Mouse (Mus musculus) common myeloid progenitor, adult 5-6 weeks (primary cell): Measurements from ENCODE around the gene Lhfp. TPM values are rescaled to one million over a fixed set of nuclear protein-coding genes. Genes with fewer than 3 reads are reported as not detected.

Source experiments
- ATAC-seq: replicated peaks from 2 replicates; pipeline ENCODE4 v1.8.0; 2016; ENCODE audit warnings: low read depth, mild to moderate bottlenecking, moderate TSS enrichment, inconsistent platforms; ENCODE audit not compliant: poor library complexity, severe bottlenecking
- total RNA-seq: library from RNA; stranded (forward); fragments of 200-1000, 187-1606 nt; gene quantifications from 2 replicates; pipeline ENCODE4 v1.2.3, GENCODE M21; 2017

Lhfp gene
- total RNA-seq, 1 experiment from 2014 or later = 1.9 TPM

DNA sequence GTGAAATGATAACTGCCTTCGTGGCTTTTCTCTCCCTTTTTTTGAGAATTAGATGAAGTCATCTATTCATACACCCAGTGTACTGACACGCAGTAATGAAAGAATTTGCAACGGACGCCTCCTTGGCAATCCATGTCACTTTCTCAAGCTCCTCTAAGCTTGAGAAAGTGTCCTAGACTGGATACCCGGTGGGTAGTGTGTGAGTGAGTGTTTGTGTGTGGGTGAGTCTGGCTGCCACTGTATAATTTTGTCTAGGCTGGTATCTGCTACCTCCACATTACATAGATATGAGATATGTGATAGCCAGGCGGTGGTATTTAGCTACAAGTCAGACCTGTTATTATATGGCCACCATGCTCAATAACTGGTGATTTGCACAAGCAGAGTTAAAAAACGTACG is 1.6 kb upstream of the Lhfp start:
- no peak for ATAC-seq

GRCm38 (mm10) chr3:53040593-53041410 is 526 bp upstream of the Lhfp start:
- peak; percentile 17; the same call in 1 of the 2 replicates for ATAC-seq

DNA sequence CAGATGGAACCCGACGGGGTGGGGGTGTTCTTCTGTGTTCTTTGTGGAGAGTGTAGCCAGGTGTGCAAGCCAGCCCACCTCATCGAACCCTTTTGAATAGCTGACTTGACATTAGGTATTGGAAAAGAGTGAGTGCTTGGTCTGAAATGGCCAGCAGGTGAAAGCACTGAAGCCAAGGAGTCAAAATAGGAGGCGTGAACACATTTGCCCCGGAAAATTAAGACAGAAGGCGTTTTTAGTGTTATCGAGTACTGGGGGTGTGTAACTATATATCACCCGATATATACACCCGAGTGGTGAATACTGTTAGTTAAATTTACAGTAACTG is 876 bp downstream of the Lhfp start:
- ATAC-seq = no peak

GRCm38 (mm10) chr3:53043206-53043780 is 2.0 kb downstream of the Lhfp start:
- ATAC-seq = no peak

DNA sequence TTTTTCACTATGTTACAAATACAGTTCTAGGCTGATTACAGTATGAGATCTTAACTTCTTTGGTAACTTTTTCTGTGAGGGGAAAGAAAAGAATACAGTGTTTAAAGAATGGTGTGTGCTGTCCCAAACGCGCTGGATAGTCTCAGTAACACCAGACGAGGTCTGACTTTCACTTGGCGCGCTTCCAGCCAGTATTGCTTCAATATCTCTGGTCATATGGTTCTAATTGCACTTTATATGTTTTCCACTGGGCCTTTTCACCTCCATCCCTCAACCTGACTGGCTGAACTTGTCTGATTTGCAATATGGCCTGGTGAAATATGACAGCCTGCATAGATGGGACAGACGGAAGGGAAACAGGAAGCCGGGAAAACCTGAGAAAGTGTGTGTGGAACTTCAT is 2.9 kb downstream of the Lhfp start:
- no peak for ATAC-seq

GRCm38 (mm10) chr3:53044682-53045299 is 3.5 kb downstream of the Lhfp start:
- ATAC-seq = no peak

DNA sequence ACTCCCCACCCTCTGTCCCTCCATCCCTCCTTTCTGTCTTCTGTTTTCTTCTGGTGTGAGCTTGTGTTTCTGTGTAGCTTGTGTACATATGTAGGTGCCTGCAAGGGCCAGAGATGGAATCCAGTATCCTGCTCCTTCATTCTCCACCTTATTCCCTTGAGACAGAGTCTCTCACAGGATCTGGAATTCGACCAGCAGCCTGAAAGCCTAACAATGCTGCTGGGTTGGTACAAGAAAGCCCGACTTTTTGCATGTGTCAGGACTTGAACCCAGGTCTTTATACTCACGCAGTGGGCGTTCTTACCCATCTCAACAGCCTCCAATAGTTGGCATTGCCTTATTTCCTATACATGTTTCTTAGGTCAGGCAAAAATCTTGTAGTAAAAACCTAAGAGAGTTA is 4.4 kb downstream of the Lhfp start:
- ATAC-seq = no peak

GRCm38 (mm10) chr3:53046371-53046770 is 5.0 kb downstream of the Lhfp start:
- no peak for ATAC-seq

DNA sequence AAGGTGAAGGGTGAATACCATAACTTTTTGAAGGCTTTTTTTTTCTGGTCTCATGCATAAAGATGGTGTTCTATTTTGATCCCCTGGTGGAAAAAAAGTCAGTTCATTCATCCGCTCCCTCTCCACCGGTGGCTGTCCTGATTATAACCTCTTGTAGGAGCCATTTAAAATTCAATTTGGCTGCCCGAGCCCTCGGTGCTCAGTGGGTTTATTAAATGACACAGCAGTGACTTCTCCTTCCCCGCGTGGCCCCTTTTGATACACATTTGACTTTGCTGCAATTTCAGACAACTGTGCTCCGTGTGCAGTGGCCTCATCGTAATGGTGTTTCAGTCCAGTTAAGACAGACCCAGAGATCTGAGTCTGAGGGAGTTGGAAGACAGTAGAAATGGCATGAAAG is 11.1 kb downstream of the Lhfp start:
- ATAC-seq = no peak

DNA sequence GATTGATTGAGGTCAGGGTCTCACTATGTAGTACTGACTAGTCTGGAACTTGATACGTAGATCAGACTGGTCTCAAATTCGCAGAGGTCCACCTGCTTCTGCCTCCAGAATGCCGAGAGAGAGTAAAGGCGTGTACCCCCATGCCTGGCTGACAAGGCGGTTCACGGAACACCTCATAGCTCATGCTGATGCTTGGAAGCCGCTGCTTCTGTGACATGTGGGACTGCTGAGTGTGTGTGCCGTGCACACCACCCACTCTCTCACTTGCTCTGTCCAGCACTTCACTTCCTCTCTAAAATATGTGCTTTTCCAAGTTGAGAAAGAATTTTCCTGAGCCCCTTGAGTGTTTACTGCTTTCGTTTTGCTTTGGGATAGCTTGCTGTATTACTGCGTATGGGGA is 15.1 kb downstream of the Lhfp start:
- ATAC-seq = no peak

DNA sequence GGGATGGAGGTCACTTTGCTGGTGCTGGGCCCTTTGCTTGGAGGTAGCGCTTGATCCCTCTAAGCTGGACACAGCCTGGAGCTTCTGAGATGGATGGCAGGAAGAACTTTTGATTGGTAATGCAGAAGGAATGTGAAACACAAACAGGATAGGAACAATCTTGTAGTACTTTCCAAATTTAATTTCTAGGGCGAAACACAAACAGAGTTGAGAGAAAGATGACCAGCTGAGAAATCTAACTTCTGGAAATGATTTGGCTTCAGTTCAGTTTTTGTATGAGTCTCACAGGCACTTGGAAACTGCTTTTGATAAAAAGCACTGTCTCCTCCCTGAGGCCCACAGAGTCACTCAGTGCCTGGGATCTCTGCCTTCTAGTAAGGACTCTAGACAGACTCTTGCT is 18.6 kb downstream of the Lhfp start:
- no peak for ATAC-seq

DNA sequence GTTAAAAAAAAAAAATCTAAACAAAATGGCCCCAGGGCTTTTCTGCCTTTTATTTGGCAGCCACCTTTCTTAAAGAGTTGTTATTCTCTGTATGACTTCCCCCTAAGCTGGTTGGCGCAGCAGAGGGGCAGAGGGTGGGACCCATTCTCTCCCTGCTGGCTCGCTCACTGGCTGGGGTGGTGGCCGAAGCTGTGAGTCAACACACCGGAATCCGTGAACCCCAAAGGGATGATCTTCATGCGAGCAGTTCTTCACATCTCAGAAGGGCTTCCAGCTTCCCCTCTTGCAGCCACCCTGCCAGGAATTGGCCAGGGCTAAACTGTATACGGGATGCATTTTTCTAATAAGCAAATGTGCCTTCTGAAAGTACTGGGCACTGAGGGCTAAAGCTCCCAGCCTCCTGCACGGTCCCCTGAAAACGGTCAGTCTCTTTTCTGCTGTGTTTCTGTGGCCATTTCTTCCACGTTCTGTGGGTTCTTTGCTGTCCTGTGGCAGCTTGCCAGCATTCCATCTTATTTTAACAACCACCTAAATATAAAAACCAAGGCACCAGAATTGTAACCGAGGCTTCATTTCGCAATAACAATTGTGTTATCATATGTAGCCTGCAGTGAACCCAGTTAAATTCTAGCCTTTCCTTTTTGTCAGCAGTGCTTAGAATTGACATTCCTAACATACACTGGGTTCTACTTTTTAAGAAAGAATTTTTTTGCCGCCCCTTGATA is 22.3 kb downstream of the Lhfp start:
- ATAC-seq = no peak

DNA sequence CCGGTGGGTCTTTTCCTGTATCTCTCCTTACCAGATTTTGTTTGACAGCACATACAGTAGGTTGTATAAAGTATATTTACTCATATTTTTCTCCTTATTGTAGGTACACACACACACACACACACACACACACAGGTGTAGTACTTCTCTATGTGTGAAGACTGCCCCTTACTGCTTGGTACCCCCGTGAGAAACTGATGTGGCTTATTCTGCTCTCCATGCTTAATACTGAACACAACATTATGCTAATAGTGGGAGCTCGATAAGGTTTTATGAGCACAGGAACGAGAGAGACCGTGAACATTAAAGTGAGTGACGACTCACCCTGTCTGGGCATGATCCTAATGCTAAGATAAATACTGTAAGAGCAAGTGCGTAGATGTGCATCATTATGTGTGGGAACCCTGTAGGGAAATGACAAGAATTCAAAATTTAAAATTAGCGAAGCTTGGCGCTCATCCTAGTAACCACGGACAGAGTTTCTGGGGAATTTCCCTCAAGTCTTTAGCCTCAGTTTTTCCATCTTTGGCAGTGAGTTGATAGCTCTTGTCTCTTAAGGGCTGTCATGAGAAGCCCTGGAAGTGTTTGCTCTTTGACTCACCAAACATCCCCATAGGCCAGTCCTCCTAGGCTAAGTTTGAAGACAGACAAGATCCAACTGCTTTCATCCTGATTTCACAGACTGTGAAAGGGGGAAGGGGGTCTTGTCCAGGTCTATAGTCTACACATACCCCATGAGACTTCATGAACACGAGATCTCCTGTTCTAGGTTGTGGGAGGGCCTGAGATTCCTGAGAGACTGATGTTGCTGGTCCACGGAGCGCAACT is 24.2 kb downstream of the Lhfp start:
- ATAC-seq = no peak

DNA sequence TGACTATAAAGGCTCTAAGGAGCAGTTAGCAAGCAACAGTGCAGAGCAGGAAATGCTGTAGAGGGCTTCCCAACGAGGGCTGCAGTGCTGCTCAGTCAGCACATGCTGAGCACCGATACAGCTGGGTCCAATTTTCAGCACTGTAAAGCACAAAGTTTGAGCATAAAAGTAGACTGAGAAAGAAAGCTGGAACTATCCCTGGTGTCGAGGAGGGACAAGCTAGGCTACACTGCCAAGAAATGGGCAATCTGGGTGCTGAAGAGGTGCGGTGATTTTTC is 24.7 kb downstream of the Lhfp start:
- no peak for ATAC-seq

DNA sequence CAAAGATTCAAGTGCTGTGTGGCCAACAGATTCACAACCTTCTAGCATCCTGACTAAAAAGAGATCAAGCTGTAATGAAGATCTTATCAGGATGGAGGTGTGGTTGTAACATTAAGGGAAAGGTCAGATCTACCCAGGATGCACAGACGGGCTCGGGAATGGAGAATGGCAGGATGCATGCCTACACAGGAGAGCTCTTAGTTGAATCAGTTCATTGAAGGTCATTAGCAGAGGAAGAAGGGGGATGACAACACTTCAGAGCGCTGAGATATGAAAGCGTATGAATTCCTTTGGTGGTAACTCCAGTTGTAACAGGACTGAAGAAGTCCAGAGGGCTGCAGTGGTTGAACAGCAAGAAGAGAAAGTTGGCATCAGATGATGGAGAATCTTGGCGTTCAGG is 27.1 kb downstream of the Lhfp start:
- ATAC-seq = no peak

- ATAC-seq = no peak
Measured at GRCm38 (mm10) chr3:53074264-53074663, 32.9 kb downstream of the Lhfp start.

- ATAC-seq = no peak
Measured at GRCm38 (mm10) chr3:53074761-53075160, 33.4 kb downstream of the Lhfp start.

DNA sequence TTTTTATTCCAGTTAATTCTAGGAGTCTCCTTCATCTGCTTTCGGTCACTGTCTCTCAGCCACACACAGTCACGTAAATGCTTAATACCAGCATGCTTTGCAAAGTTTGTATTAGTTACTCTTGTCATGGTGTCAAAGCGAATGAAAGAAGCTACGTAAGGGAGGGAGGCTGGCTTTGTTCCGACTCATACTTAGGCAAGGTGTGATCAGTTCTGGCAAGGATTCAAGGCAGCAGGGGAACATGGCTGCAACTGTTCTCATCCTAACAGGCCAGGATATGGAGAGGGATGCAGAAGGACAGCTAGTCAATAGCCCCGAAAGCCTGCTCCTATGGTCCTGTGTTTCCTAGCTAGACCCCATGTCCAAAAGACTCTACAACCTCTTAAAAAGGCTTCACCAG is 39.0 kb downstream of the Lhfp start:
- no peak for ATAC-seq

DNA sequence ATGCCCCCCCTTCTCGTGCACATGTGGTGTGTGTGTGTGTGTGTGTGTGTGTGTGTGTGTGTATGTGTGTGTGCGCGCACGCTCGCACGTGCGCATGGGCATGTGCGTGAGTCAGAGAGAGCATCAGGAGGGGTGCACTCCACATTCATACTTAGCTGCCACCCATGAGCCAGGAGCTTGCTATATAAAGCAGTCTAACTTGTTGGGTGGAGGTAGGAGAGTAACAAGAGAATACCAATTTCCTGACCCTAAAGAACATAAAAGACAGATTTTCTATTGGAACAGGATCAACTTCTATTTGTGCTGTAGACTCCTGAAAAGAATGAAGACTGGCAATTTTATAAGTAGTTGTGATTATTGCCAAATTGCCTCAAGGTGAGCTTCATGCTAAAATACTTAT is 39.4 kb downstream of the Lhfp start:
- no peak for ATAC-seq

GRCm38 (mm10) chr3:53083717-53084116 is 42.4 kb downstream of the Lhfp start:
- no peak for ATAC-seq
